Mouse (Mus musculus): Measurements from ENCODE around the gene Slc7a15. TPM values are rescaled to one million over a fixed set of nuclear protein-coding genes. Genes with fewer than 3 reads are reported as not detected.

Gene Slc7a15
- polyA plus RNA-seq, 1 experiment from 2014 or later: not detected

GRCm38 (mm10) chr12:8527770-8528169, 71.1 kb downstream of the Slc7a15 start:
- H3K36me3 ChIP-seq: no peaks in the 10 kb centered on the region
- H3K27ac ChIP-seq: no peak overlapping the region
- ATAC-seq (replicated peaks; ENCODE audit: insufficient number of reproducible peaks, insufficient read depth, low FRiP score, low read depth): no peak
- WGBS: 66% methylated on average over 5 of the region's 5 CpGs
- H3K27me3 ChIP-seq: no peaks in the 10 kb centered on the region
- no peak overlapping the region for H3K4me2 ChIP-seq
- no peak overlapping the region for H3K9ac ChIP-seq
- no peak overlapping the region for H3K4me3 ChIP-seq
- H3K4me1 ChIP-seq (replicated peaks): peaks cover 2% of the 10 kb centered on the region
- H3K9me3 ChIP-seq (replicated peaks): no peaks in the 10 kb centered on the region

GRCm38 (mm10) chr12:8527175-8527574, 71.7 kb downstream of the Slc7a15 start:
- Histone ChIP-seq H3K4me1 (replicated peaks) (peaks cover 8% of the 10 kb centered on the region), H3K36me3 (no peaks in the 10 kb centered on the region), H3K4me3 (no peak overlapping the region), H3K27me3 (no peaks in the 10 kb centered on the region), H3K9ac (no peak overlapping the region), H3K9me3 (replicated peaks) (no peaks in the 10 kb centered on the region), H3K27ac (no peak overlapping the region), H3K4me2 (no peak overlapping the region)
- no peak for ATAC-seq (replicated peaks; ENCODE audit: insufficient number of reproducible peaks, insufficient read depth, low FRiP score, low read depth)
- 83% methylated on average over 1 of the region's 1 CpGs for WGBS

GRCm38 (mm10) chr12:8524062-8524461, 74.8 kb downstream of the Slc7a15 start:
- WGBS: 75% methylated on average over 5 of the region's 5 CpGs
- no peaks in the 10 kb centered on the region for H3K27me3 ChIP-seq
- H3K4me2 ChIP-seq: no peak overlapping the region
- H3K36me3 ChIP-seq: no peaks in the 10 kb centered on the region
- ATAC-seq (replicated peaks; ENCODE audit: insufficient number of reproducible peaks, insufficient read depth, low FRiP score, low read depth): no peak
- no peak overlapping the region for H3K4me3 ChIP-seq
- no peak overlapping the region for H3K9ac ChIP-seq
- H3K9me3 ChIP-seq (replicated peaks): no peaks in the 10 kb centered on the region
- H3K4me1 ChIP-seq (replicated peaks): peaks cover 38% of the 10 kb centered on the region
- H3K27ac ChIP-seq: no peak overlapping the region

- Histone ChIP-seq H3K9ac (no peak overlapping the region), H3K9me3 (replicated peaks) (no peaks in the 10 kb centered on the region), H3K4me2 (no peak overlapping the region), H3K4me1 (replicated peaks) (peaks cover 41% of the 10 kb centered on the region), H3K36me3 (no peaks in the 10 kb centered on the region), H3K4me3 (no peak overlapping the region), H3K27me3 (no peaks in the 10 kb centered on the region), H3K27ac (0 out of 2 replicates have a peak overlapping the region, but pooled peaks have one; percentile 86)
- WGBS: 60% methylated on average over 2 of the region's 2 CpGs
- ATAC-seq (replicated peaks; ENCODE audit: insufficient number of reproducible peaks, insufficient read depth, low FRiP score, low read depth): no peak
These were observed 76.2 kb downstream of the Slc7a15 start for GRCm38 (mm10) chr12:8522711-8523110.

- Histone ChIP-seq H3K9me3 (replicated peaks) (no peaks in the 10 kb centered on the region), H3K4me2 (peak overlapping the region; percentile 41), H3K4me1 (replicated peaks) (peaks cover 41% of the 10 kb centered on the region), H3K4me3 (no peak overlapping the region), H3K27me3 (no peaks in the 10 kb centered on the region), H3K36me3 (no peaks in the 10 kb centered on the region), H3K9ac (no peak overlapping the region), H3K27ac (peak overlapping the region; percentile 86)
- WGBS: 16% methylated on average over 12 of the region's 12 CpGs
- ATAC-seq (replicated peaks; ENCODE audit: insufficient number of reproducible peaks, insufficient read depth, low FRiP score, low read depth): peak; percentile 90
These were observed 77.4 kb downstream of the Slc7a15 start for GRCm38 (mm10) chr12:8521375-8522047.

GRCm38 (mm10) chr12:8519431-8520160, 79.3 kb downstream of the Slc7a15 start:
- 42% methylated on average over 12 of the region's 12 CpGs for WGBS
- Histone ChIP-seq H3K36me3 (no peaks in the 10 kb centered on the region), H3K4me2 (no peak overlapping the region), H3K4me1 (replicated peaks) (peaks cover 41% of the 10 kb centered on the region), H3K27me3 (no peaks in the 10 kb centered on the region), H3K4me3 (no peak overlapping the region), H3K27ac (peak overlapping the region; percentile 86), H3K9ac (no peak overlapping the region), H3K9me3 (replicated peaks) (no peaks in the 10 kb centered on the region)
- ATAC-seq (replicated peaks; ENCODE audit: insufficient number of reproducible peaks, insufficient read depth, low FRiP score, low read depth): no peak

GRCm38 (mm10) chr12:8511037-8511882, 87.6 kb downstream of the Slc7a15 start:
- WGBS: 64% methylated on average over 18 of the region's 18 CpGs
- no peaks in the 10 kb centered on the region for H3K27me3 ChIP-seq
- no peaks in the 10 kb centered on the region for H3K9me3 ChIP-seq (replicated peaks)
- H3K4me2 ChIP-seq: no peak overlapping the region
- H3K4me3 ChIP-seq: no peak overlapping the region
- H3K36me3 ChIP-seq: no peaks in the 10 kb centered on the region
- H3K27ac ChIP-seq: no peak overlapping the region
- peaks cover 20% of the 10 kb centered on the region for H3K4me1 ChIP-seq (replicated peaks)
- no peak overlapping the region for H3K9ac ChIP-seq
- ATAC-seq (replicated peaks; ENCODE audit: insufficient number of reproducible peaks, insufficient read depth, low FRiP score, low read depth): no peak

GRCm38 (mm10) chr12:8510317-8510988, 88.4 kb downstream of the Slc7a15 start:
- no peaks in the 10 kb centered on the region for H3K27me3 ChIP-seq
- no peaks in the 10 kb centered on the region for H3K36me3 ChIP-seq
- H3K9ac ChIP-seq: 0 out of 2 replicates have a peak overlapping the region, but pooled peaks have one; percentile 8
- peak overlapping the region; percentile 85 for H3K27ac ChIP-seq
- H3K4me2 ChIP-seq: peak overlapping the region; percentile 18; the same call in 1 of the 2 replicates
- H3K9me3 ChIP-seq (replicated peaks): no peaks in the 10 kb centered on the region
- no peak overlapping the region for H3K4me3 ChIP-seq
- WGBS: 49% methylated on average over 6 of the region's 6 CpGs
- no peak for ATAC-seq (replicated peaks; ENCODE audit: insufficient number of reproducible peaks, insufficient read depth, low FRiP score, low read depth)
- H3K4me1 ChIP-seq (replicated peaks): peaks cover 20% of the 10 kb centered on the region

GRCm38 (mm10) chr12:8509693-8510092, 89.2 kb downstream of the Slc7a15 start:
- peak; percentile 82 for ATAC-seq (replicated peaks; ENCODE audit: insufficient number of reproducible peaks, insufficient read depth, low FRiP score, low read depth)

GRCm38 (mm10) chr12:8506954-8507707, 91.7 kb downstream of the Slc7a15 start:
- Histone ChIP-seq H3K27me3 (no peaks in the 10 kb centered on the region), H3K4me3 (no peak overlapping the region), H3K27ac (no peak overlapping the region), H3K36me3 (no peaks in the 10 kb centered on the region), H3K9ac (no peak overlapping the region), H3K4me2 (no peak overlapping the region), H3K9me3 (replicated peaks) (no peaks in the 10 kb centered on the region), H3K4me1 (replicated peaks) (peaks cover 20% of the 10 kb centered on the region)
- ATAC-seq (replicated peaks; ENCODE audit: insufficient number of reproducible peaks, insufficient read depth, low FRiP score, low read depth): no peak
- 75% methylated on average over 9 of the region's 9 CpGs for WGBS

More at GRCm38 (mm10) chr12:8509693-8510092, 89.2 kb downstream of the Slc7a15 start:
- H3K9ac ChIP-seq: 0 out of 2 replicates have a peak overlapping the region, but pooled peaks have one; percentile 8
- H3K9me3 ChIP-seq (replicated peaks): no peaks in the 10 kb centered on the region
- WGBS: 26% methylated on average over 5 of the region's 5 CpGs
- peak overlapping the region; percentile 85 for H3K27ac ChIP-seq
- H3K4me1 ChIP-seq (replicated peaks): peaks cover 20% of the 10 kb centered on the region
- no peaks in the 10 kb centered on the region for H3K27me3 ChIP-seq
- peak overlapping the region; percentile 18; the same call in 1 of the 2 replicates for H3K4me2 ChIP-seq
- no peaks in the 10 kb centered on the region for H3K36me3 ChIP-seq
- H3K4me3 ChIP-seq: no peak overlapping the region

All from heart, embryonic 15.5 days (tissue).